Mouse (Mus musculus): ENCODE measurements at regions not wholly inside any gene's neighbourhood (a gene's known extent, or its start where the extent isn't known, plus 50 kb on each side); places are given as distances from the start of the nearest gene placed in this dataset.

DNA sequence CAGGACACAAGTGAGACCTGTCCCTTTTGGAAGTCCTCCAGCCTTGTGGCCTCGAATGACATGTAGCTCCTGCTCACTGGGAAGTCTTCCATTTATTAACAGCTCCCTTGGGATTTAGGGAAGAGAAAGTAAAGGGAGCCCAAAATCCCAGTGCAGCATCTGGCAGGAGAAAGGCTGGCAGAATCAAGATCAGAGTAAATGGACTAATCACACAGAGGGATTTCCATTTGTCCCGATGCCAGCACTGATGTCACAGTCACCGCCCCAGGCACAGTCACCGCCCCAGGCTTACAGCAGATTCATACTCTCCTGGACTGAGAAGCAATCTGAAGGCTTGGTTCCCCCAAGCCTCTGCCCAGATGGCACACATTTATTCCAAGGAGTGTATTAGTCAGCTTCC lies 116.0 kb downstream of the Sec23ip start:
- TF ChIP-seq CTCF (IDR thresholded peaks at IDR 0.05) (no peak), EP300 (IDR thresholded peaks at IDR 0.05) (no peak)

All from lung, postnatal 0 days (tissue).